Mouse (Mus musculus): Measurements from ENCODE around the gene Dnmt3a.

GRCm38 (mm10) chr12:3780931-3781471 is 24.8 kb upstream of the Dnmt3a start:
- TF ChIP-seq CTCF (IDR thresholded peaks at IDR 0.05 in 2 of 3, conservative IDR thresholded peaks at IDR 0.05 in 1 of 3; ENCODE audit: control insufficient read depth in 1 of 3, insufficient read depth in 1 of 3, low read depth in 2 of 3, low read length in 3 of 3, poor library complexity in 1 of 3, severe bottlenecking in 1 of 3) (no peak), EP300 (IDR thresholded peaks at IDR 0.05; ENCODE audit: low read depth in 1 of 2, low read length in 2 of 2) (no peak), POLR2A (IDR thresholded peaks at IDR 0.05; ENCODE audit: control insufficient read depth in 1 of 2, insufficient read depth in 1 of 2, low read depth in 1 of 2, low read length in 2 of 2, poor library complexity in 1 of 2) (no peak)

All from MEL (cell line).